Comparison of ENCODE assay signal across 22 mouse cellular contexts in genomic region chr6:52594752-52595151, GRCm38 (mm10). TPM values are rescaled to one million over a fixed set of nuclear protein-coding genes. Genes with fewer than 3 reads are reported as not detected.
DNase-seq lines count a peak whose midpoint lies in the region; ATAC-seq and TF ChIP-seq lines count a peak whose summit lies in the region.
"Had no signal": no experiment of that assay in that cellular context is flagged by ENCODE, and none has a peak within 500 bp of the region (broad histone marks: within the 10 kb centered on the region; RNA-seq: fewer than 3 reads in every experiment).

No protein-coding gene starts in this region.

- H3K4me3 ChIP-seq in lung, embryonic 14.5 days (ENCODE audit: low read depth, low read length): no peak overlapping the region
- H3K4me3 ChIP-seq in lung, postnatal 0 days (ENCODE audit: low read depth, low read length): no peak overlapping the region
- H3K4me3 ChIP-seq in CH12.LX (replicated peaks in 1 of 3; ENCODE audit: low read depth in 2 of 3, low read length in 2 of 3, poor library complexity in 1 of 3): no peak overlapping the region
- H3K4me3 ChIP-seq in hindbrain, embryonic 13.5 days: no peak overlapping the region
- H3K4me3 ChIP-seq: embryonic facial prominence, embryonic 12.5 days; heart, adult 2 months; heart, embryonic 15.5 days; hindbrain, embryonic 12.5 days had no signal

- no peaks in the 10 kb centered on the region for H3K4me1 ChIP-seq in lung, embryonic 14.5 days (ENCODE audit: insufficient read depth)
- H3K4me1 ChIP-seq in lung, postnatal 0 days (ENCODE audit: insufficient read depth, low read depth, low read length): no peaks in the 10 kb centered on the region
- H3K4me1 ChIP-seq in CH12.LX (ENCODE audit: control insufficient read depth in 1 of 2, insufficient read depth in 2 of 2): peaks cover 0 to 7% of the 10 kb centered on the region in 2 experiments; a peak in 1 of 4 replicates
- H3K4me1 ChIP-seq in hindbrain, embryonic 13.5 days (replicated peaks): no peaks in the 10 kb centered on the region
- H3K4me1 ChIP-seq: embryonic facial prominence, embryonic 12.5 days; heart, embryonic 15.5 days had no signal

- no peaks in the 10 kb centered on the region for H3K9me3 ChIP-seq in lung, embryonic 14.5 days (ENCODE audit: low read depth, low read length)
- H3K9me3 ChIP-seq in lung, postnatal 0 days (ENCODE audit: low read length): no peaks in the 10 kb centered on the region
- H3K9me3 ChIP-seq in CH12.LX (replicated peaks; ENCODE audit: low read length): no peaks in the 10 kb centered on the region
- no peaks in the 10 kb centered on the region for H3K9me3 ChIP-seq in hindbrain, embryonic 13.5 days
- H3K9me3 ChIP-seq: embryonic facial prominence, embryonic 12.5 days; heart, embryonic 15.5 days; hindbrain, embryonic 12.5 days had no signal

- dilution Hi-C loops in CH12.LX (cut with MboI; ENCODE audit: extremely low pct_ligation_motif_present, extremely low pct_unique_long_range_greater_than_20kb, low sequenced_read_pairs): no loop called here

- H3K79me2 ChIP-seq in CH12.LX (replicated peaks; ENCODE audit: control insufficient read depth, extremely low read depth, insufficient read depth, poor library complexity, severe bottlenecking): no peaks in the 10 kb centered on the region

- H3K9ac ChIP-seq in lung, embryonic 14.5 days: no peak overlapping the region
- H3K9ac ChIP-seq in lung, postnatal 0 days (replicated peaks; ENCODE audit: low read depth): no peak overlapping the region
- no peak overlapping the region for H3K9ac ChIP-seq in CH12.LX (ENCODE audit: insufficient read depth, low read depth)
- H3K9ac ChIP-seq in hindbrain, embryonic 13.5 days: no peak overlapping the region
- H3K9ac ChIP-seq: embryonic facial prominence, embryonic 12.5 days; forebrain, postnatal 0 days; heart, embryonic 15.5 days; hindbrain, embryonic 12.5 days had no signal

- no peak overlapping the region for H3K4me2 ChIP-seq in lung, embryonic 14.5 days
- no peak overlapping the region for H3K4me2 ChIP-seq in lung, postnatal 0 days (replicated peaks; ENCODE audit: low read depth, low read length)
- no peak overlapping the region for H3K4me2 ChIP-seq in CH12.LX (ENCODE audit: insufficient read depth, low read depth, poor library complexity, severe bottlenecking)
- H3K4me2 ChIP-seq in hindbrain, embryonic 13.5 days: no peak overlapping the region
- H3K4me2 ChIP-seq: embryonic facial prominence, embryonic 12.5 days; heart, embryonic 11.5 days; heart, embryonic 15.5 days; hindbrain, embryonic 12.5 days had no signal

- TF ChIP-seq EP300 in lung, postnatal 0 days (IDR thresholded peaks at IDR 0.05): no peak
- TF ChIP-seq EP300 in CH12.LX (IDR thresholded peaks at IDR 0.05; ENCODE audit: low read length): no peak

- TF ChIP-seq RAD21 in CH12.LX (IDR thresholded peaks at IDR 0.05; ENCODE audit: low read depth, low read length): no peak

- intact Hi-C loops in heart, postnatal 36 days (cut with DNase I): no loop called here

- peak; percentile 28 for DNase-seq in lung, embryonic 14.5 days
- DNase-seq in lung, postnatal 0 days (ENCODE audit: low spot score): no peak
- DNase-seq in CH12.LX (ENCODE audit: extremely low read depth) (peak; percentile 17), adipocyte (ENCODE audit: low spot score) (peak; percentile 56)
- no peak for DNase-seq in right cerebral cortex, postnatal 25 days
- DNase-seq in heart, postnatal 36 days: no peak
- DNase-seq: adrenal gland, postnatal 10 days; cerebellum, adult 11-12 months; cerebellum, adult 9-10 months; cerebellum, postnatal 25 days; forebrain, postnatal 0 days; gastrocnemius, postnatal 14 days; heart, adult 2 months; kidney, adult 11 months had no signal

- in situ Hi-C loops in CH12.LX (cut with MboI; ENCODE audit: low pct_ligation_motif_present, low pct_unique_long_range_greater_than_20kb, low sequenced_read_pairs): loop anchor here (25.0 kb wide), 1 partner anchor 307 kb away; no protein-coding TSS in a partner anchor

- H3K36me3 ChIP-seq in lung, embryonic 14.5 days (ENCODE audit: insufficient read depth): no peaks in the 10 kb centered on the region
- H3K36me3 ChIP-seq in lung, postnatal 0 days (ENCODE audit: insufficient read depth, low read length): no peaks in the 10 kb centered on the region
- H3K36me3 ChIP-seq in CH12.LX (replicated peaks in 1 of 2; ENCODE audit: control insufficient read depth in 1 of 2, insufficient read depth in 1 of 2, low read length in 1 of 2): peaks cover 0 to 9% of the 10 kb centered on the region in 2 experiments
- H3K36me3 ChIP-seq in hindbrain, embryonic 13.5 days: no peaks in the 10 kb centered on the region
- H3K36me3 ChIP-seq: embryonic facial prominence, embryonic 12.5 days; heart, embryonic 15.5 days; hindbrain, embryonic 12.5 days had no signal

- ATAC-seq in lung, embryonic 14.5 days (ENCODE audit: insufficient read depth): no peak
- no peak for ATAC-seq in lung, postnatal 0 days
- ATAC-seq in hindbrain, embryonic 13.5 days (ENCODE audit: low FRiP score): no peak
- ATAC-seq: activated CD4-positive, CD25-positive, alpha-beta regulatory T cell, adult 4 months; forebrain, postnatal 0 days; hindbrain, postnatal 0 days; Patski had no signal

- TF ChIP-seq CTCF in lung, embryonic 14.5 days (IDR thresholded peaks at IDR 0.05; ENCODE audit: low read depth): no peak
- no peak for TF ChIP-seq CTCF in lung, postnatal 0 days (IDR thresholded peaks at IDR 0.05)
- TF ChIP-seq CTCF in CH12.LX (conservative IDR thresholded peaks at IDR 0.05 in 1 of 2, IDR thresholded peaks at IDR 0.05 in 1 of 2; ENCODE audit: low read depth in 2 of 2, low read length in 2 of 2): no peak

- 54% methylated on average over 1 of the region's 1 CpGs for WGBS in lung, embryonic 14.5 days
- WGBS in lung, postnatal 0 days: 64% methylated on average over 1 of the region's 1 CpGs
- 76% methylated on average over 1 of the region's 1 CpGs for WGBS in hindbrain, embryonic 13.5 days

- H3K27me3 ChIP-seq in lung, embryonic 14.5 days (ENCODE audit: insufficient read depth, low read length): no peaks in the 10 kb centered on the region
- no peaks in the 10 kb centered on the region for H3K27me3 ChIP-seq in lung, postnatal 0 days (replicated peaks; ENCODE audit: insufficient read depth, low read length)
- H3K27me3 ChIP-seq in CH12.LX (replicated peaks): no peaks in the 10 kb centered on the region
- no peaks in the 10 kb centered on the region for H3K27me3 ChIP-seq in hindbrain, embryonic 13.5 days
- H3K27me3 ChIP-seq: embryonic facial prominence, embryonic 12.5 days; heart, embryonic 15.5 days; hindbrain, embryonic 12.5 days; Patski had no signal

- H3K27ac ChIP-seq in lung, embryonic 14.5 days (ENCODE audit: low read depth): no peak overlapping the region
- no peak overlapping the region for H3K27ac ChIP-seq in lung, postnatal 0 days (ENCODE audit: low read length)
- no peak overlapping the region for H3K27ac ChIP-seq in CH12.LX (ENCODE audit: insufficient read depth, low read depth)
- no peak overlapping the region for H3K27ac ChIP-seq in hindbrain, embryonic 13.5 days
- H3K27ac ChIP-seq: embryonic facial prominence, embryonic 12.5 days; heart, adult 2 months; heart, embryonic 15.5 days; hindbrain, embryonic 12.5 days; hindbrain, postnatal 0 days had no signal

- no peak for TF ChIP-seq POLR2A in CH12.LX (IDR thresholded peaks at IDR 0.05; ENCODE audit: low read depth, low read length)

TF ChIP-seq in CH12.LX, 34 proteins besides CTCF, POLR2A, EP300 and RAD21:
- TF ChIP-seq MYC (IDR thresholded peaks at IDR 0.05; ENCODE audit: low read depth, low read length): no peak
- TF ChIP-seq POLR2AphosphoS2 (IDR thresholded peaks at IDR 0.05; ENCODE audit: low read depth, low read length): no peak
- no peak for TF ChIP-seq HCFC1 (IDR thresholded peaks at IDR 0.05; ENCODE audit: low read depth, low read length)
- TF ChIP-seq GABPA (IDR thresholded peaks at IDR 0.05; ENCODE audit: insufficient replicate concordance, low read depth, low read length): no peak
- no peak for TF ChIP-seq RCOR1 (conservative IDR thresholded peaks at IDR 0.05; ENCODE audit: low read depth, low read length)
- no peak for TF ChIP-seq ZKSCAN1 (IDR thresholded peaks at IDR 0.05; ENCODE audit: borderline replicate concordance, low read depth, low read length)
- no peak for TF ChIP-seq JUND (conservative IDR thresholded peaks at IDR 0.05; ENCODE audit: low read depth, low read length)
- no peak for TF ChIP-seq E2F4 (IDR thresholded peaks at IDR 0.05; ENCODE audit: insufficient replicate concordance, low read depth, low read length)
- no peak for TF ChIP-seq ETS1 (conservative IDR thresholded peaks at IDR 0.05; ENCODE audit: low read depth, low read length)
- no peak for TF ChIP-seq CHD2 (IDR thresholded peaks at IDR 0.05; ENCODE audit: low read length)
- no peak for TF ChIP-seq KAT2A (IDR thresholded peaks at IDR 0.05; ENCODE audit: insufficient replicate concordance, low read length)
- no peak for TF ChIP-seq ZC3H11A (IDR thresholded peaks at IDR 0.05; ENCODE audit: low read depth, low read length)
- TF ChIP-seq ZNF384 (IDR thresholded peaks at IDR 0.05; ENCODE audit: low read depth, low read length): no peak
- TF ChIP-seq MAFK (IDR thresholded peaks at IDR 0.05; ENCODE audit: insufficient replicate concordance, low read length): no peak
- TF ChIP-seq UBTF (IDR thresholded peaks at IDR 0.05; ENCODE audit: low read depth, low read length): no peak
- no peak for TF ChIP-seq TBP (conservative IDR thresholded peaks at IDR 0.05; ENCODE audit: low read depth, low read length)
- no peak for TF ChIP-seq NRF1 (IDR thresholded peaks at IDR 0.05; ENCODE audit: low read depth, low read length)

RNA-seq across cellular contexts. Expression of gene Hibadh, which starts 45.4 kb away (rescaled TPM):
- 54.1 and 56.8 TPM in 2 replicates for polyA plus RNA-seq in lung, embryonic 14.5 days (2014; fragmentation: Nextera tagmentation; extraction: Ambion mirVana)
- polyA plus RNA-seq in lung, postnatal 0 days (2015; fragmentation: Nextera tagmentation; extraction: Ambion mirVana): 113 and 119 TPM in 2 replicates
- total RNA-seq in CH12.LX (2012; rRNA removed): 32.7 and 38.6 TPM in 2 replicates
- 60.4 and 62.7 TPM in 2 replicates for total RNA-seq in CH12.LX (2014; rRNA removed)
- polyA plus RNA-seq in CH12.LX (2012; ENCODE audit: insufficient read length, low read depth): 43.4 and 44.4 TPM in 2 replicates
- 62.9 and 64.6 TPM in 2 replicates for polyA plus RNA-seq in hindbrain, embryonic 13.5 days (2015; fragmentation: Nextera tagmentation; extraction: Ambion mirVana)
- 100 to 1,000 TPM; 243 to 261 TPM for total RNA-seq in heart, postnatal 36 days (2021)

Comparison
In these comparisons a context has a peak if more than half of its experiments do, and no peak if none do; other contexts are left out.
1. DNase-seq: peak in lung, embryonic 14.5 days (single experiment), CH12.LX (single experiment) and adipocyte (single experiment); none in lung, postnatal 0 days (single experiment), right cerebral cortex, postnatal 25 days (single experiment) and heart, postnatal 36 days (0 of 2).